Mouse (Mus musculus): ENCODE measurements around the gene Vmn1r196.

GRCm38 (mm10) chr13:22317366-22317765 is 27.6 kb downstream of the Vmn1r196 start:
- TF ChIP-seq USF1 (IDR thresholded peaks at IDR 0.05; ENCODE audit: low read depth, low read length): no peak
- TF ChIP-seq POLR2A (IDR thresholded peaks at IDR 0.05; ENCODE audit: control insufficient read depth in 1 of 2, insufficient read depth in 1 of 2, low read depth in 1 of 2, low read length in 2 of 2, poor library complexity in 1 of 2): no peak

Measured in MEL (cell line).